Mouse (Mus musculus): ENCODE results near the gene Id4. TPM values are rescaled to one million over a fixed set of nuclear protein-coding genes. Genes with fewer than 3 reads are reported as not detected.

The Id4 gene
- polyA plus RNA-seq, 1 experiment = 105 TPM

GRCm38 (mm10) chr13:48284918-48285693 lies 24.1 kb downstream of the Id4 start:
- WGBS = 85% methylated on average over 9 of the region's 9 CpGs
- Histone ChIP-seq H3K27ac (ENCODE audit: insufficient read depth, low read depth, low read length) (no peak overlapping the region), H3K4me3 (ENCODE audit: insufficient read depth, low read depth, low read length) (no peak overlapping the region), H3K4me1 (ENCODE audit: control insufficient read depth, insufficient read depth, low read length) (no peaks in the 10 kb centered on the region)
- no peak for TF ChIP-seq CTCF (IDR thresholded peaks at IDR 0.05; ENCODE audit: insufficient read depth, low read depth, low read length)
- no peak for TF ChIP-seq POLR2A (IDR thresholded peaks at IDR 0.05; ENCODE audit: insufficient read depth, low read depth, low read length)

- Histone ChIP-seq H3K4me1 (ENCODE audit: control insufficient read depth, insufficient read depth, low read length) (peaks cover 4% of the 10 kb centered on the region; the same call in 1 of the 2 replicates), H3K4me3 (ENCODE audit: insufficient read depth, low read depth, low read length) (no peak overlapping the region), H3K27ac (ENCODE audit: insufficient read depth, low read depth, low read length) (no peak overlapping the region)
- no peak for TF ChIP-seq CTCF (IDR thresholded peaks at IDR 0.05; ENCODE audit: insufficient read depth, low read depth, low read length)
- no peak for TF ChIP-seq POLR2A (IDR thresholded peaks at IDR 0.05; ENCODE audit: insufficient read depth, low read depth, low read length)
- 37% methylated on average over 13 of the region's 13 CpGs for WGBS
Observed at GRCm38 (mm10) chr13:48290427-48290826, 29.4 kb downstream of the Id4 start.

- no peak overlapping the region for H3K27ac ChIP-seq (ENCODE audit: insufficient read depth, low read depth, low read length)
- peaks cover 2% of the 10 kb centered on the region; the same call in 1 of the 2 replicates for H3K4me1 ChIP-seq (ENCODE audit: control insufficient read depth, insufficient read depth, low read length)
- WGBS = 78% methylated on average over 7 of the region's 7 CpGs
Observed at GRCm38 (mm10) chr13:48314500-48314899, 53.5 kb downstream of the Id4 start.

More at GRCm38 (mm10) chr13:48314500-48314899, 53.5 kb downstream of the Id4 start:
- H3K4me3 ChIP-seq (ENCODE audit: insufficient read depth, low read depth, low read length) = no peak overlapping the region
- TF ChIP-seq CTCF (IDR thresholded peaks at IDR 0.05; ENCODE audit: insufficient read depth, low read depth, low read length) (no peak), POLR2A (IDR thresholded peaks at IDR 0.05; ENCODE audit: insufficient read depth, low read depth, low read length) (no peak)

Measured in olfactory bulb, adult 2 months (tissue).